13 mouse cellular contexts compared by ENCODE assay signal in the genomic region with DNA sequence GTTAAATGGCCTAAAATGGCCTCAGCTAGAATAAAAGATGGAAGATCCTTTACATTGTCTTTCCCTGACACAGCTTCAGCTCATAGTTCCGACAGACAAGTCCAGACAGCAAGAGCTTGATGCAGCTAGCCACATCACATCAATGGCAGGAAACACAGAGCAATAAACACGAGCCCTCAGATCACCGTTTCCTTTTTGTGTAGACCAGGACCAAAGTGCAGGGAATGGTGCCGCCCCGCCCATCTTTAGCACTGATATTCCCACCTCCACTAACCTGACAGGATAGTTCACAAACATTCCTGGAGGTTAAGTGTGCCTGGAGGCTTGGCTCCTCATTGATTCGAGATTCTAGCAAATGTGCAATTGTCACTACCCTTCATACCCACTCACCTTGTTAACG.
"Had no signal": no experiment of that assay in that cellular context is flagged by ENCODE, and none has a peak within 500 bp of the region (broad histone marks: within the 10 kb centered on the region; RNA-seq: fewer than 3 reads in every experiment).

No protein-coding gene starts in this region.

- H3K9me3 ChIP-seq: limb, embryonic 10.5 days; liver, embryonic 13.5 days; midbrain, embryonic 13.5 days; neural tube, embryonic 12.5 days had no signal

- H3K4me2 ChIP-seq: liver, embryonic 13.5 days; midbrain, embryonic 13.5 days; neural tube, embryonic 12.5 days had no signal

- H3K9ac ChIP-seq: liver, embryonic 13.5 days; liver, postnatal 0 days; midbrain, embryonic 13.5 days; neural tube, embryonic 12.5 days had no signal

- DNase-seq: kidney, adult 8-10 months; kidney, postnatal 4 days; liver, postnatal 0 days; lung, postnatal 36 days; thymus, postnatal 4 days had no signal

- H3K27ac ChIP-seq: kidney, postnatal 0 days; left cerebral cortex, adult 2 months; limb, embryonic 10.5 days; liver, embryonic 13.5 days; midbrain, embryonic 13.5 days; neural tube, embryonic 12.5 days; stomach, postnatal 0 days had no signal

- ATAC-seq: liver, postnatal 0 days; midbrain, embryonic 13.5 days had no signal

- H3K4me1 ChIP-seq: limb, embryonic 10.5 days; midbrain, embryonic 13.5 days; neural tube, embryonic 12.5 days had no signal

- H3K27me3 ChIP-seq: liver, embryonic 13.5 days; midbrain, embryonic 13.5 days; neural tube, embryonic 12.5 days had no signal

- H3K36me3 ChIP-seq: limb, embryonic 10.5 days; liver, embryonic 13.5 days; midbrain, embryonic 13.5 days; neural tube, embryonic 12.5 days had no signal

- H3K4me3 ChIP-seq: left cerebral cortex, adult 2 months; limb, embryonic 10.5 days; liver, embryonic 13.5 days; midbrain, embryonic 13.5 days; myocyte; neural tube, embryonic 12.5 days had no signal
